Mouse (Mus musculus) heart, embryonic 11.5 days (tissue): ENCODE results near the gene Cbarp. TPM values are rescaled to one million over a fixed set of nuclear protein-coding genes. Genes with fewer than 3 reads are reported as not detected.
A peak's percentile ranks its signal among the peaks of the same experiment; 100 is the strongest.

ENCODE experiments used
- ATAC-seq: fragments of 200-750 bp; cut with Nextera tagmentation; replicated peaks from 2 replicates; pipeline ENCODE4 v1.8.0; 2017; ENCODE audit warnings: moderate library complexity; ENCODE audit not compliant: insufficient number of reproducible peaks, low FRiP score, low TSS enrichment
- H3K27ac ChIP-seq: fragments of 300-500 bp; sonication (generic); 2 replicates; pipeline ENCODE4 v1.5.1; 2014; ENCODE audit warnings: mild to moderate bottlenecking, low read depth, low read length
- H3K27me3 ChIP-seq: fragments of 300-500 bp; sonication (generic); 2 replicates; pipeline ENCODE4 v1.6.1; 2014; ENCODE audit warnings: mild to moderate bottlenecking, low read length, mixed read lengths; ENCODE audit not compliant: control insufficient read depth, insufficient read depth
- H3K36me3 ChIP-seq: fragments of 300-500 bp; sonication (generic); 2 replicates; pipeline ENCODE4 v1.6.1; 2014; ENCODE audit warnings: mild to moderate bottlenecking, low read length, moderate library complexity, mixed read lengths; ENCODE audit not compliant: control insufficient read depth, insufficient read depth
- H3K4me1 ChIP-seq: fragments of 300-500 bp; sonication (generic); 2 replicates; pipeline ENCODE4 v1.6.1; 2014; ENCODE audit warnings: low read length; ENCODE audit not compliant: control insufficient read depth, insufficient read depth
- H3K4me2 ChIP-seq: fragments of 300-500 bp; sonication (generic); 2 replicates; pipeline ENCODE4 v1.6.1; 2014; ENCODE audit warnings: mild to moderate bottlenecking, moderate library complexity
- H3K4me3 ChIP-seq: fragments of 300-500 bp; sonication (generic); 2 replicates; pipeline ENCODE4 v1.5.1; 2014; ENCODE audit warnings: low read depth, low read length
- H3K9ac ChIP-seq: fragments of 300-500 bp; sonication (generic); 2 replicates; pipeline ENCODE4 v1.6.1; 2014; ENCODE audit warnings: mild to moderate bottlenecking, low read depth, low read length, moderate library complexity
- H3K9me3 ChIP-seq: fragments of 300-500 bp; sonication (generic); replicated peaks from 2 replicates; pipeline ENCODE4 v1.6.1; 2016; ENCODE audit warnings: low read length; ENCODE audit not compliant: control insufficient read depth
- WGBS: fragments of 180-500 bp; shearing (Covaris S2); extraction: QIAGEN DNeasy Blood & Tissue Kit; methylation state at CpG from one replicate; pipeline ENCODE4 v1.1.7; 2014; ENCODE audit not compliant: insufficient replicate concordance; 5-methylcytosine and 5-hydroxymethylcytosine counted together
- polyA plus RNA-seq: library from polyadenylated mRNA; unstranded; fragments of >200 nt; fragmentation: Nextera tagmentation; extraction: Ambion mirVana; gene quantifications from 2 replicates; pipeline ENCODE4 v1.2.1, GENCODE M21; 2014

Cbarp gene
- polyA plus RNA-seq, 1 experiment from 2014 or later: 2.7 TPM

GRCm38 (mm10) chr10:80156002-80156751, 15.5 kb upstream of the Cbarp start:
- no peak overlapping the region for H3K4me3 ChIP-seq
- ATAC-seq: no peak
- WGBS: 84% methylated on average over 29 of the region's 29 CpGs
- H3K9me3 ChIP-seq: no peaks in the 10 kb centered on the region
- H3K4me2 ChIP-seq: no peak overlapping the region
- no peaks in the 10 kb centered on the region for H3K27me3 ChIP-seq
- peak overlapping the region; percentile 57 for H3K27ac ChIP-seq
- peaks cover 84% of the 10 kb centered on the region for H3K4me1 ChIP-seq
- peaks cover 48% of the 10 kb centered on the region for H3K36me3 ChIP-seq
- H3K9ac ChIP-seq: no peak overlapping the region

GRCm38 (mm10) chr10:80155277-80155676, 14.6 kb upstream of the Cbarp start:
- Histone ChIP-seq H3K9me3 (no peaks in the 10 kb centered on the region), H3K27me3 (no peaks in the 10 kb centered on the region), H3K36me3 (peaks cover 49% of the 10 kb centered on the region), H3K4me2 (no peak overlapping the region), H3K9ac (0 out of 2 replicates have a peak overlapping the region, but pooled peaks have one; percentile 12), H3K27ac (0 out of 2 replicates have a peak overlapping the region, but pooled peaks have one; percentile 47), H3K4me3 (0 out of 2 replicates have a peak overlapping the region, but pooled peaks have one; percentile 2), H3K4me1 (peaks cover 75% of the 10 kb centered on the region)
- no peak for ATAC-seq
- 53% methylated on average over 1 of the region's 1 CpGs for WGBS

- no peak overlapping the region for H3K4me3 ChIP-seq
- 85% methylated on average over 7 of the region's 7 CpGs for WGBS
These were observed 13.7 kb upstream of the Cbarp start for GRCm38 (mm10) chr10:80154384-80154783.

GRCm38 (mm10) chr10:80153713-80154112, 13.1 kb upstream of the Cbarp start:
- Histone ChIP-seq H3K36me3 (peaks cover 49% of the 10 kb centered on the region), H3K9ac (0 out of 2 replicates have a peak overlapping the region, but pooled peaks have one; percentile 43), H3K4me1 (peaks cover 64% of the 10 kb centered on the region), H3K4me2 (peak overlapping the region; percentile 92), H3K4me3 (peak overlapping the region; percentile 96), H3K27me3 (no peaks in the 10 kb centered on the region), H3K27ac (peak overlapping the region; percentile 99; the same call in 1 of the 2 replicates), H3K9me3 (no peaks in the 10 kb centered on the region)
- no peak for ATAC-seq
- WGBS: 84% methylated on average over 19 of the region's 19 CpGs

More at GRCm38 (mm10) chr10:80154384-80154783, 13.7 kb upstream of the Cbarp start:
- 0 out of 2 replicates have a peak overlapping the region, but pooled peaks have one; percentile 29 for H3K9ac ChIP-seq
- H3K27me3 ChIP-seq: no peaks in the 10 kb centered on the region
- H3K4me1 ChIP-seq: peaks cover 71% of the 10 kb centered on the region
- peaks cover 49% of the 10 kb centered on the region for H3K36me3 ChIP-seq
- no peaks in the 10 kb centered on the region for H3K9me3 ChIP-seq
- H3K4me2 ChIP-seq: no peak overlapping the region; the same call in 1 of the 2 replicates
- no peak overlapping the region for H3K27ac ChIP-seq
- no peak for ATAC-seq

GRCm38 (mm10) chr10:80152873-80153260, 12.2 kb upstream of the Cbarp start:
- peaks cover 56% of the 10 kb centered on the region for H3K4me1 ChIP-seq
- 31% methylated on average over 3 of the region's 3 CpGs for WGBS
- H3K4me2 ChIP-seq: peak overlapping the region; percentile 92
- peak overlapping the region; percentile 99 for H3K27ac ChIP-seq
- peaks cover 49% of the 10 kb centered on the region for H3K36me3 ChIP-seq
- ATAC-seq: no peak
- H3K4me3 ChIP-seq: peak overlapping the region; percentile 96
- peak overlapping the region; percentile 99 for H3K9ac ChIP-seq
- H3K27me3 ChIP-seq: no peaks in the 10 kb centered on the region
- H3K9me3 ChIP-seq: no peaks in the 10 kb centered on the region

GRCm38 (mm10) chr10:80152071-80152872, 11.6 kb upstream of the Cbarp start:
- peak overlapping the region; percentile 99 for H3K9ac ChIP-seq
- no peaks in the 10 kb centered on the region for H3K9me3 ChIP-seq
- 14% methylated on average over 15 of the region's 15 CpGs for WGBS
- peaks cover 56% of the 10 kb centered on the region for H3K4me1 ChIP-seq
- peak overlapping the region; percentile 96 for H3K4me3 ChIP-seq
- ATAC-seq: no peak
- no peaks in the 10 kb centered on the region for H3K27me3 ChIP-seq
- peak overlapping the region; percentile 92 for H3K4me2 ChIP-seq
- peaks cover 49% of the 10 kb centered on the region for H3K36me3 ChIP-seq
- peak overlapping the region; percentile 99 for H3K27ac ChIP-seq

GRCm38 (mm10) chr10:80151211-80152034, 10.8 kb upstream of the Cbarp start:
- H3K4me1 ChIP-seq: peaks cover 56% of the 10 kb centered on the region
- peak overlapping the region; percentile 99 for H3K27ac ChIP-seq
- H3K4me2 ChIP-seq: peak overlapping the region; percentile 92
- ATAC-seq: no peak
- WGBS: 2% methylated on average over 23 of the region's 26 CpGs
- no peaks in the 10 kb centered on the region for H3K9me3 ChIP-seq
- H3K4me3 ChIP-seq: peak overlapping the region; percentile 96
- no peaks in the 10 kb centered on the region for H3K27me3 ChIP-seq
- peaks cover 42% of the 10 kb centered on the region for H3K36me3 ChIP-seq
- H3K9ac ChIP-seq: peak overlapping the region; percentile 99
